Mouse (Mus musculus) layer of hippocampus, adult 9-10 months (tissue): ENCODE data around the gene Maml3.

Experiments
- DNase-seq: peaks from one replicate; pipeline ENCODE4 v3.0.0; 2022; ENCODE audit warnings: low spot score

The Maml3 gene

DNA sequence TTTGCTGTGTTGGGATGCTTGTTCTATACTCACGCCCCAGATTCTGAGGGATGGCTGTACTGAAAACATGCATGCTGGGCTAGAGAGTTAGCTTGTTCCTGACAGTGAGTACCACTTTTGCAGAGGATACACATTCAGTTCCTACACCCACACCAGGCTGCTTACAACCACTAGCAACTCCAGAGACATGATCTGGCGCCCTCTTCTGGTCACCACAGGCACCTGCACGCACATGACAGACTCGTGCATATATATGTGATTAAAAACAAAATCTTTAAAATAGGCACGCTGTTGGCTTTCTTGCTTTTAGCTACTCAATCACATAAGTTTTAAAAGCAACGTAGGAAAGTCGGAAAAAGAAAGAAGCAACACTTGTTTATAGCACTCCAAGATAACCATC lies 399.7 kb downstream of the Maml3 start:
- no peak for DNase-seq

DNA sequence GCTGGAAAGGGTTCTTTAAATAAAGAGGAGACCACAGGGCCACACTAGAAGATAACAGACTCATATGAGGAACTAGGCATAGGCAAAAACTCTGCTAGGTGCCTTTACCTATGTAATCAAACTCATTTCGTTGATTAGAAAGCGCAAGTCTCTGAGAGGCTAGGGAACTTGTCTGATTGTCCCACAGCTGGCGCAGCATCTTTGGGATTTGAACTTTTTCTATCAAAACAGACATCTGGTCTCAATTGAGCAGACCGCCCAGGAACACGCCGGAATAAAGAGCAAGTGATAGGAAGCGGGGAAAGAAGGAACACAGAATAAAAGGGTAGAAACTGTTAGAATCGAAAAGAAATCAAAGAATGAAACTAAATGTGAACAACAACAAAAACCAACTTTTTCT lies 401.4 kb downstream of the Maml3 start:
- no peak for DNase-seq

DNA sequence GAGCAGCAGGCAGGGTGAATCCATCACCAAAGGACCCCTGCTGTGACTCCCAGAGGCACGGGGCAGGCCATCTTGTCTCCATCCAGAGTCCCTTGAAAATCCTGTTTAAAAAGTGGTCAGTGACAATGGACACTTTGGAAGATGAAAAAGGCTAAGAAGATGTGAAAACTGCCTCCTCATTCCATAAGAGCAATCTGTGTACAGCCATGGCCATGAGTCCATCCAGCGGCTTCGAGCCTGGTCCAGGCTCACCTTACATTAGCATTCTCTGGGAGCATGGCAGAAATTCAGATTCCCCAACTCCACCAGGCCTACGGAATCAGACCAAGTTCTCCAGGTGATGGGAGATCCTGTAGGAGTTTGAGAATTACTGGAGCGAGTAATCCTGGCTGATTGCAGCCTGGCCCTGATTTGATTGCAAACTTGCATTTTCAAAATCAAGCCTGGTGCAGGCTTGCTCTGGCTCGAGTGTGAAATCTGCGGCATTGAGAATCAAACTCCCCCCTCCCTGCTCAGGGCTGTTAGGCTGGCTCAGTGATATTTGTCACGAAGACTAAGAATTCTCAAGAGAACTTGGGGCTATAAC lies 402.1 kb downstream of the Maml3 start:
- no peak for DNase-seq

DNA sequence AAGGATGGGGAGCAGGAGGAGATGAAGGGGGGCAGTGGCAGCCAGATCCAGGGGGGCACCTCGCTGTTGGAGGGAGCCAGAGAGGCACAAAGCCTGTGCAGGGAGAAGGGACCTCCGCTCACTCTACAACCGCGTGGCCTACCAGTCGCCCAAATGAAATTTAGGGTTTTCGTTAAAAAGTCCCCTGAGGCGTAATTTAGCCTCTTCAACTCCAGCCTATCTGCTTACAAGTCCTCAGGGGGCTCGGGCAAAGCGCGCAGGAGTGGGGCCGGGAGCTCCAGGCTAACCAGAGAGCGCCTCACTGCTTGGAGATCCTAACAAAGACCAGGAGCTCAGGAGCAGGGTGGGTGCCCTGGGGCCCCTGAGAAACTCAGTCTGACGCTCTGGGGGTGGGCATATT lies 402.9 kb downstream of the Maml3 start:
- DNase-seq, result no peak

DNA sequence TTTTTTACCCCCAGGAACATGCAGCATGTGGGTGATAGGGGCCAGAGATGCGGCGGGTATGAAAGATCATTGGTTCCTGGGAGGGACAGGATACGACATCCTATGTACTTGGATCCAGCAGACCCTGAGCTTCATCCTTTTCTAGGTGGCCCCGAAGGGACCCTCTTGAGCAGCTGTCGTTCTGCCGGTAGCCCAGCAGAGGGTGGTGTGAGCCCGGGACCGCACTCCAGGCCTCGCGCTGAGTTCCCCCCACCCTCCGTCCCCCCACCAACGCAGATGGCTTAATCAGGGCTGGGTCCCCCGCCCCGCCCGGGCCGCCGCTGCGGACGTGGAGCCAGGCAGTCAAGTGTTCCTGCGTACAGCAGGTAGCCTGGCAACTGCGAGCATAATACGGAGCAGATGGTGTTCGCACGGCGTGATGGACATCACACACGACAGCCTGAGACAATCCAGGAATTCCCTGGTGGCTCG lies 403.6 kb downstream of the Maml3 start:
- peak; percentile 32 for DNase-seq

DNA sequence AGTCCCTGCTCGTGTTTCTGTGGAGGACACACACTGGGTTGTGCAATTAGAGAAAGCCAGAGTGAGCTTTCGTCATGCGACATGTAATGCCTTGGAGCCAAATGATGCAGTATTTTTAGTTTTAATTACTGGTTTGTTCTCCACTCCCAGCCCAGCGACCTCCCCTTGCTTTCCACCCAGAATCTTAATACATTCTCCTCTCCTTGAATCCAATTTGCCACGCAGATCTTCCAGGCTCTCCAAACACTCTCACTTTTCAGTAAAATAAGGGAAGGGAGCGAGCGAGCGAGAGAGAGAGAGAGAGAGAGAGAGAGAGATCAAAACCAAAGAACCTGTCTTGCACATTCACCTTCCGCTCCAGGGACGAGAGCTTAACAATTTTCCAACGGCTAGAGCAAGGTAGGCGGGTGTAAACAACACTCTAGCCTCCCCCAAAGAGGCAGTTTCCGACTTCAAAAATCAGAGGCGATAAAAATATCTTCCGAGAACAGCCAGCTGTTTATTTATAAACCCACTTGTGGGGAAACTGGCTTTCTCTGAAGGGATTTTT lies 404.1 kb downstream of the Maml3 start:
- DNase-seq, result peak; percentile 31

DNA sequence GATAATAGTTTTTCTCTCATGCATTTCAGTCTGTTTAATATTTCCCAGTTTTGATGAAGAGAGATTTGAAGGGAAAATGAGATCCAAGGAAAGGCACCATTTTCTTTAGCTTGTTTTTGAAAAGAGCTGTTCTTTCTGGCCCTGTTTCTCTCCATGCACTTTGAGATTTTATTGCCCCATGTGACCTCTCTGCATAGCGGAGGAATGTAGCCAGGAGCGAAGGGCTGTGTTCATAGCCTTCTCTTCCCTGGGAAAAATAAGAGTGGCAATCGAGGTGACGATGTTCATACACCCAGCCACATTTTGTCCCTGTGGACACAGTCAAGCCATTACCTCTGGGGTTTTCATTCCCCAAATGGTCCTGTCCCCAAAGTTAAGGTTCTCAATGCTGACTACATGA lies 404.8 kb downstream of the Maml3 start:
- no peak for DNase-seq

DNA sequence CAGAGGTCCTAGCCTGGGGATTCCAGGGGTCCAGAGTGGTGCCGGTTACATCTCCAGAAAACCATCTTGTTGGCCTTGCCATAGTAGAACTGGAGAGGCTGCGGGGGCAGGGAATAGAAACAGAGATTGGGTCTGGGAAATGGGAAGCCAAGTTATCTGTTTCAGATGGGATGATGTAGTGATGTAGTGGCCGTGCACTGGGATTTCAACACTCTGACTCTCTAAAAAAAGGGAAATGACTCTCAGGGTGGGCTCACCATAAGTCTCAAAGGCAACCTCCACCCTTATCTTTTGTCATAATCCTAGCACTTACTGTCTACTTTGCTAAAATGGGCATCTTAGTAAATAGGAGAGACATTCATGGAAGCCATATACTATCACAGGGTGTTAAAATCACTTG lies 406.9 kb downstream of the Maml3 start:
- DNase-seq, result no peak

DNA sequence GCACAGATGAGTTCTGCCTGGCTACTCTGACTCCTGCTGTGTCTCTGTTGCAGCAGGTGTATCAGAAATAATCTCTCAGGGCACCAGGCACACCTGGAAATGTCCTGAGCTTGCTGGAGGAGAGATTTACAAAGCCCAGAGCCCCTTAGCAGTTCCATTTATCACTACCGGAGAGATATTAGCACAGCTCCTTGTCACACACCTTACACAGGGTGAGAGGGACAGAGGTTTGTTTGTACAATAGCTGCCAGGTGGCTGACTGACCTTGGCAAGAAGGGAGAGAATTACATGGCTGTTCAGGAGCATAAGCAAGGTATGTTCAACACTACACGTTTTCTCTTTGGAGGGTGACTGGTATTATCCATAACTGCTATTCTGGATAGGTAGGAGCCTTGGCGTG lies 409.2 kb downstream of the Maml3 start:
- DNase-seq, result no peak

DNA sequence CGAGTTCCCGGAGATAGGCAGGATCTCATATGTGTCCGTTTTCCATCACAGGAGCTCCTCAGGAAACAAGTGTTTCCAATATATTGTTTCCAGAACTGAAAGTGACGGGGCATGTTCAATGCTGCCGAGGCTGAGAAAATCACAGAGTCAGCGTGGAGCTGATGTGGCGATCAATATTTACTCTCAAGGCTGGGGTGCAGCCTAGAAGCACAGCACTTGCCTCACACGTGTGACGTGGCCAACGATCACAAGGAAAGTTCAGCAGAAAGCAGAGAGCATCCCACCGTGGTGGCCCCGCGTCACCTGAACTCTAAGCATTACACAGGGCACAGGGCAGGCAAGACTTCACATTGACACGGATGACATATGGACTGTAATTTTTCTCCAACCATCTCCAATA lies 410.3 kb downstream of the Maml3 start:
- DNase-seq, result no peak

DNA sequence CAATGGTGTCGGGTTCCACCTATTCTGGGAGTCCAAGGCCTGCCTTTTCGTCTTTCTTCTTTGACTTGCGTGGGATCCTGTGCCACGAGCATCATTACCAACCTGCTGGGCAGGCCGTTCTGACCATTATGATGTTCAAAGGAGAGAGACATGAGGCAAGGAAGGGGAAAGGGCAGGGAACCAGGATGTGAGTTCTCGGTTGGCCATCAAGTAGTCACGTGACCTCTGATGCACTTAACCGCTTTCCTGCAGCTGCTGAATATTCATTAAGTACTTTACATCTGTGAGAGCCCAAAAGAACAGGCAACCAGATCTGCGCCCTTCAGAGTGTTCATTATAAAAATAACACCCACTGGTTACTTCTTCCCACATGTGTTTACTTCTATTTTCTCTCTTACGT lies 411.7 kb downstream of the Maml3 start:
- DNase-seq, result no peak

DNA sequence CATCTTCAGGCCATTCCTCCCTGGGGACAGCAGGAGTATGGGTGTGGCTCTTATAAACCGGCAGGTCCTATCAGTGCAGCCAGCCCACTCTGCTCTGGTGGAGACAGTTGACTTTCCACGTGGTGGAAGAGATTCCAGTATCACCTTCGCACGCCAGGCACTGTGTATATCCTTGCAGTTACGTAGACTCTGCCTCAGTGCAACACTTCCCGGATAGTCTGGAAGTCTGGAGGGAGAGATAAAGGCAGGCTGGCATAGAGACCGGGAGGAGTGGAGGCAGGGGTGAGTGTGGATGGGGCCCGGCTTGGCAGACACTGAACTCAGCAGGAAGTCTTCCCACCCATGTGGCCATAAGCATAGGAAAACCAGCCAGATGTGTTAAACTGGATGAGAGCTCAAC lies 416.2 kb downstream of the Maml3 start:
- DNase-seq, result no peak

DNA sequence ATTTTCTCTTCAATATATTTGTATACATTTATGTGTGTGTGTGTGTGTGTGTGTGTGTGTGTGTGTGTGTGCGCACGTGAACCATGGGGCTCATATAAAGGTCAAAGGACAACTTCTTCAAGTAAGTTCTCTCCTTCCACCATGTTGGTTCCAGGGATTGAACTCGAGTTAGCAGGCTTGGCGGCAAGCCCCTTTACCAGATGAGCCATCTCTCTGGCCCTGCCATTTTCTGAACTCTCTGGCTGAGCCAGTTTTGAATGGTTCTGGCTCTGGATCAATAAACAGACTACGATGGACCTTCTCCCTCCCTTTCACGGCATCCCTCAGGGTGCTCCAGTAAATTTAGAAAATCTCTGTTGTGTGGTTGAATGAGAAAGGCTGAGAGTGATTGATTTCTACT lies 418.1 kb downstream of the Maml3 start:
- DNase-seq, result no peak

DNA sequence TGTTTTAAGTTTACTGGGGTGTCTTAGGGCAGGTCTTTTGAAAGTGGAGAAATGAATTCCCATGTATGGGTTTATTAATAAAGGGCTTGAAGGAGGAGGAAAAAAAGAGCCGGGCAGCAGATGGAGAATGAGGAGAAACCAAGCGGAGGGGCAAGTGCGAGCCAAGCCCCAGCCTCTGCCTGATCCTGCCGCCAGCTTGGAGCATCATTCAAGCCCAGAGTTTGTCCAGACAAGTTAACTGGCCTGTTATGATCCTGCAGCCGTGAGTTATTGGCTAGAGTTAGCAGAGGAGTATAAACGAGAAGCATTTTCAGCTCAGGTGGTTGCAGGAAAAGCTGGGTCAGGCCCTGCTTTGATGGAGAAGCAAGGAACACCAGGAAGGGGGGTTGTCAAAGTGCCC lies 418.6 kb downstream of the Maml3 start:
- DNase-seq, result no peak

DNA sequence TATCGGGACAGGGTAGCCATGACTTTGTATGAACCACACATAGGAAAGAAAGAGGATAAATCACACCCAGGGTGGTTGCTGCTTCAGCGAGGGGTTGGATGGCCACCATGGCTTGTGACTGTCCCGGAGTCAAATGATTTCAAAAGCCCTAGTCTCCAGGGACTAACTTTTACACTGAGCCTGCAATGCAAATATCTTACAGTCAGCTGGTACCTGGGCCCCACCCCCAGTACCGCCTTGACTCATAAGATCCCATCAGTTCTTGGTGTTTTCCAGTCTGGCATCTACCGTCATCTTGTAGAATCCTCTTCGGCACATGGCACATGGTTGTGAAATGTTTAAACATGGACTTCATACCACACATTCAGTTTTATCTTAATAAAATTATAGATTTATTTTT lies 419.3 kb downstream of the Maml3 start:
- no peak for DNase-seq

DNA sequence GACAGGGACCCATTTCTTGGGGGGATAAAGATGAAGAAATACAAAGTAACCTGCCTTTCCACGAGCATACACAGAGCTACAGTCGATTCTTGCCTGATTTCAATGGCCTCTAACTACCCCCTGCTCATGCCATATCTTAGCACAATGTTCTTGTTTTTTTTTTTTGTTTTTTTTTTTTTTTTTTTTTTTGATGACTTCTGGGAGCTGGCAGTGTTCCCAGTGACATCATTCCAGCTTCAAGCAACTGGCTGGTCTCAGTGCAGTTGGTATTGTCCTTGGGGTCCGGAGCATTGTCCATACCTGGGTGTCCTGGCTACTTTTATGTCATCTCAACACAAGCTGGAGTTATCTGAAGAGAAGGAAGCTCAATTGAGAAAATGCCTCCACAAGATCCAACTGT lies 429.9 kb downstream of the Maml3 start:
- DNase-seq, result no peak

DNA sequence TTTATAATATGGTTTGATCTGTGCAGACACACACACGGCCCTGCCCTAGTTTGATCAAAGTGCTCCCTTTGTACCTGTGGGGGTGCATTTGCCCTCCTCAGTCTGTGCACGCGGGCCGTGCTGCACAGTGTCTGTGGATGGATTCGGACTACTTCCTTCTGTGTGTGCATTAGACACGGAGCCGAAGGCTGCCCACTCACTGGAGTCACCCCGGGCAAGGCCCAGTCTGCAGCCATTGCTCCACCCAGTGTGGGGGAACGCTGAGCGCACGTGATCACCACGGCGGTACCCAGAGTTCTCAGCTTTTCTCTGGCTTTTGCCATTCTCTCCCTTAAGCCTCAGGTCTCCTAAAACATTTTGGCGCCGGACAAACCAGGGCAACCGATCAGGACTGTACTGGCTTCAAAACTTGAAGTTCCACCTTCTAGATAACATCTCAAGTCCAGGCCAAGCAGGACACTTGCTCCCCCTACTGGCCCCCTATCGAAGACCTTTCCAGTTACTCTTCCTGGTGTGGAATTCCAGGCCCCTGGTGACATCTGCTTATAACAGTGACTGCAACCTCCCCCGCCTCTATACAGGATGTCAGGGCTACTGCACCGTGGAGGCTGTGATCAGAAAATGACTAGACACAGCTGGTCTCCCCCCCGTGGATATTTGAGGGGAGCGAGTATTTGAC lies 431.3 kb downstream of the Maml3 start:
- DNase-seq, result no peak

DNA sequence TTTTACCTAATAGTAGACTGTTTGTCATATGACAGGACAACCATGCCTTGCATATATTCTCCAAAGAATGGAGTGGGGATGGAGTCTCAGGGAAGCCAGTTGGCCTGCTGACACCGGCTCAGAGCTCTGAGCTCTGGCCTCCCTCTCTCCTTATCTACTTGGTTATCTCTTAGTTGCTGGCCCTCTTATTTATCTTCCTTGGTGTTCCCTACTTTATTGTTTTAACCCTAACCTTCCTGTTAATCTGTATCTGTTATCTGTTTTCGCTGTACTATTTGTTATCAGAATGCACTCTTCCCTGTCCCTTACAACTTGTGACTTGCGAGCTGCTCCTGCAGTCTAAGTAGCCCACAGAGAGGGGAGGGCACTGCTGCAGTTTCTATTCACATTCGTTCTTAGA lies 432.2 kb downstream of the Maml3 start:
- no peak for DNase-seq

DNA sequence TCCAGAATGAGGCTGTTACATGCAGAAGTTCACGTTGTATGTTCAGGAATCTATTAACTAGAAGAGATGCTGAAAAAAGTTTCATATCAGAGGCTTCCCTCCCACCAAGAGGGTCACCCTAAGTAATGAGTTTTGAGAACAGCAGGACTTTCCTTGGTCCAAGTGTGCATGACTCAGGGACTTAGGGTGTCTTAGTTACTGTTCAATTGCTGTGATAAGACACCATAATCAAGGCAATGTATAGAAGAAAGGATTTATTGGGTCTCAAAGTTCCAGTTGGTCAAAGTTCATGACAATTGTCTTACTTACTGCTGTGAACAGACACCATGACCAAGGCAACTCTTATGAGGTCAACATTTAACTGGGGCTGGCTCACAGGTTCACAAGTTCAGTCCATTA lies 433.8 kb downstream of the Maml3 start:
- DNase-seq, result no peak

DNA sequence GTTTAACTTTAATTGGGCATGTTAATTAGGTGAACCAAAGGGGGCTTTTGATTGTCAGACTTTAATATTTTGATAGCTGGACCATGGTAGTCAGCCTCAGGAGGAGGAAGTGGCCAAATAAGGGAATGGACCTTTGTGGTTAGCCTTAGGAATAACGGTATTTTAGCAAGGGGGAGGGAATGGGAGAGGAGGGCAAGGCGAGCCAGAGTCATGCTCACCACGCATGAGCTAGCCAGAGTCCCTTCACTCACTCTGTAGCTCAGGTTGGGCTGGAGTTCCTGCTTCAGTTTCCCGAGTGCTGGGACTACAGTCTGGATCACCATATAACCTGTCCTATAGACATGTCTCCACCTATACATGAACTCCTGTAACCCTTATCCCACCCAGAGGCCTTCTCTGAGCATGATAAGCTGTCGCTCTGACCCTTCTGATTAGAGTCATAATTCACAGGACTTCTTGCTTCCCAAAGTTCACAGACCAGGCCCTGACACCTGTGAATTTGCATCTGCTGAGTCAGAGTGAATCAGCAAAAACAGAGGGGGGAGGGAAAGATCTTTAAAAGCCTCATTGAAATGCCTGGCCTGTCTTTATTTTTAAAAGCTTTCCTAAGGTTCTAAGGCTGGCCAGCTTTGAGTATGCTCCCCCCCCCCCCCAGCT lies 434.3 kb downstream of the Maml3 start:
- no peak for DNase-seq

DNA sequence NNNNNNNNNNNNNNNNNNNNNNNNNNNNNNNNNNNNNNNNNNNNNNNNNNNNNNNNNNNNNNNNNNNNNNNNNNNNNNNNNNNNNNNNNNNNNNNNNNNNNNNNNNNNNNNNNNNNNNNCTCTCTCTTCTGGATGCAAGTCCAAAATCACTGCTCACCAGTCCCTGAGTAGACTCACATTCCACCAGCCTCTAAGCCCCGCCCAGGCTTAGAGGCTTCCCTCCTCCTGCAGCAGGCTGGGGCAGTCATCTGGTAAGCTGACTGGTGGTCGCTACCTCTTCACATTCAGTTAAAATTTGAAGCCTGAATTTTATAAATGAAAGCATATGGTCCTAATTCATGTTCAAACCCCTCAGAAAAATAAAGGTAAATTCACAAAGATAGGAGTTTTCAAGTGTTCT lies 436.3 kb downstream of the Maml3 start:
- no peak for DNase-seq

DNA sequence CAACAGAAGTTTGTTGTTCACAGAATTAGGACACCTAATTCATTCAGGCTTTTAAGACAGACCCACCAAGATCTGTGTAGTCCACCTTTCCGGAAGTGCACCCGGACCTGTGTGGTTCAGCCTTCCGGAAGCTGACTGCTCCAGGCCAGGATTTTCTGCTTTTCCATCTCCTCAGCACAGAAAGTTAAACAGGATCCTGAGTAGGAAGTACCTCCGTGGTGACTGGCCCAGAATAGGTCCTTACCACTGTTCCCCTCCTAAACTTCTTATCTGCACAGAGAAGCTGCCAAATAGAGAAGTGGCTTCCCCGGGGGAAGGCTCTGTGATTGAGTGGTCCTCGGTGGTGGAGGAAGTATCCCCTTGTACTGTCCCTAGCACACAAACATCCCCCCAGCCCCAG lies 442.3 kb downstream of the Maml3 start:
- DNase-seq, result no peak

DNA sequence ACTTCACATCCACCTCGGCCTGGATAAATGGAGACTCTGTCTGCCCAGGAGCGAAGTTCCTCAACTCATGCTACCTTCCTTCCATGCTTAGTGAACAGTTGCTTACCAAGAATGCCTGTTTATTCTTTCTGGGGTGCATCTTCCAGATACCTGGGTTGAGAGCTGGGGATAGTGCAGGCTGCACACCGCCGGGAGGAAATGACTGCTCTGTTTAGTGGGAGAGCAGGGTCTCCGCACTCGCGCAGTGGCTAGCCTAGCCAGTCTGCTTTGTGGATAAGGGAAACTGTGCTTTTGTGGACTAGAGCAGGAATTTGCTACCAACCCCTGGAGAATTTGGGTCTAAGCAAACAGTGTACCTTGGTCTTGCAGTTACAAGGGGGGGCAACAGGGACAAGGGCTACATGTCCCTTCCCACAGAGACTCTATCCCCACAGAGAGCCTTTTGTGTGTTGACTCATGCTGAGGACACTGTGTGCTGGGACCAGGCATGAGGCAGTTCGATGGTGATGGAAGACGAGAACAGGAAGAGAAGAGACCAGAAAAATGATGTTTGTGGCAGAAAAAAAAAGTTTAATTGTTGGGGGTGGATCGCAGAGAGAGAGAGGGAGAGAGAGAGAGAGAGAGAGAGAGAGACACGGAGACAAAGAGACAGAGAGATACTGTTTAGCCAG lies 442.9 kb downstream of the Maml3 start:
- no peak for DNase-seq
